Mouse (Mus musculus): ENCODE results near the gene Foxe1. TPM values are rescaled to one million over a fixed set of nuclear protein-coding genes. Genes with fewer than 3 reads are reported as not detected.
A peak's percentile ranks its signal among the peaks of the same experiment; 100 is the strongest.

The Foxe1 gene
- total RNA-seq (2017) = not detected in 3 replicates

DNA sequence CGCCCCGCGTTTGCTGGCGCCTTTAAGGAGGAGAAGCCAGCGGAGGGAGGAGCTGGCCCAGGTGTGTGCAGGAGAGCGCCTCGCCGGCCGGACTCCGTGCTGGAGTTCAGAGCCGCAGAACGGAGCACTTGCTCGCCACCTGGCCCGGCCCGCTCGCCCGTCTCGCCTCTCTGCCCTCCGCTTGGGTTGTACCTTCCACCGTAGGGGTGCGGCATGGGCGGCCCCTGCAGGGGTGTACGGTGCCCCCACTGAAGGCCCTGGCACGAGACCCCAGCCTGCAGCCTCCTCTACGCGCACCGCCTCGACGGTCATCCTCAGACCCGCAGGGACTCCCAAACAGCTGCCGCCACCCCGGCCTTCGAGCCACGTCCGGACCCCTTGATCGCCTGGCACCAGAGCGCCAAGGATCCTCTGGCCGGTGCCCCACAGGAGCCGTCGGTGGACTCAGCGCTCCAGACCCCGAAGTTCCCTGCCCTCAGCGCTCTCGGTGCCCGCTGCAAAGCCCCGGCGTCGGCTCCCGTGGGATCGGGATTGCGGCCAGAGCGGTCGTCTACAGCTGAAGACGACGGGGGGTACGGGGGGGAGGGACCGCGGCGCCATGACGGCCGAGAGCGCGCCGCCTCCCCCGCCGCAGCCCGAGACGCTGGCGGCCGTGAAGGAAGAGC is at the start of gene Foxe1:
TSS of gene Foxe1 (plus strand) at position 14 of the 665 bp plus-strand sequence.
- no peak for ATAC-seq (replicated peaks; ENCODE audit: insufficient number of reproducible peaks, low FRiP score, low TSS enrichment, poor library complexity, severe bottlenecking)

DNA sequence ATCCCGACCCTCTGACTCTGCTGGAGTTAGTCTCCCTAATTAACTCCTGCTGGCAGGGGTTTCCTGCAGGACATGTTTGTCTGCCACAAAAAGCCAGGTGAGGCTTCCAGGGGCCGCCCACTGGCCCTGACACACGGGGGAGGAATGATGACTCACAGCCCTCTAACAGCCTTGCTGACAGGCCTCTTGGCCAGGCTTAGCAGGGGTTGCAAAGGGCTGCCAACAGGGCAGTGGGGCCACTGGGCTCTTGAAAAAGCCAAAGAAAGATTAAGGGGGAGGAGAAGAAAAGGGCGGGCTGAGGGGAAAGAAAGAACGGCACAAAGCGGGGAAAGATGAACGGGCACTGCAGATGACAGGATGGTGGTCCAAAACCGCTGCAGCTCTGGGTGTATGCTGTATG is 39.3 kb upstream of the Foxe1 start:
- ATAC-seq (replicated peaks; ENCODE audit: insufficient number of reproducible peaks, low FRiP score, low TSS enrichment, poor library complexity, severe bottlenecking) = no peak

DNA sequence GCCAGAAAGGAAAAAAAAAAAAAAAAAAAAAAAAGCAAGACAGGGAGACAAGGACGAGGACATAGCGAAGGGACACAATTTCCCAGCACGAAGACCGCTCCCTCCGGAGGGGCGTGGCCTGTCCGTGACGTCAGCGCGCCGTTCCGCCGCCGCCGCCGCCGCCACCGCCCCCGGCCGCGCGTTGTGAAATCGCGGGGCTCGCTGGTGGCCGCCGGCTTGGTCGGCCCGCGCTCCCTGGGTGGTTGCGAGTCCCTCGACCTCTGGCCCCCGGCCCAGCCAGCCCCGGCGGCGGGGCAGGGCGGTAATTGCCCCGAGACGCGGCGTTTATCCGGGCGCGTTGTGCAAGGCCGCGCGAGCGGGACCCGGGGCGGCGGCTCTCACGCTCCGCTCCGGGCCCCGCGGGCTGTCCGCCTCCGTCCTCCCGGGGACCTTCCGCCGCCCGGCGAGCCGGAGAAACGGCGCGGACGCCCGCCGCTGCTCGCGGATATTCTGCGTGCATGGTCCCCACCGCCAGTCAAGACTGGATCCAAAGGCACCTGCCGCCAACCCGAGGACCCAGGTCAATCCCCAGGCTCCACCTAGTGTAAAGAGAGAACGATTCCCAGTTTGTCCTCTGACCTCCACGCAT is 38.5 kb upstream of the Foxe1 start:
- ATAC-seq (replicated peaks; ENCODE audit: insufficient number of reproducible peaks, low FRiP score, low TSS enrichment, poor library complexity, severe bottlenecking) = 0 out of 2 replicates have a peak, but pooled peaks have one; percentile 28

DNA sequence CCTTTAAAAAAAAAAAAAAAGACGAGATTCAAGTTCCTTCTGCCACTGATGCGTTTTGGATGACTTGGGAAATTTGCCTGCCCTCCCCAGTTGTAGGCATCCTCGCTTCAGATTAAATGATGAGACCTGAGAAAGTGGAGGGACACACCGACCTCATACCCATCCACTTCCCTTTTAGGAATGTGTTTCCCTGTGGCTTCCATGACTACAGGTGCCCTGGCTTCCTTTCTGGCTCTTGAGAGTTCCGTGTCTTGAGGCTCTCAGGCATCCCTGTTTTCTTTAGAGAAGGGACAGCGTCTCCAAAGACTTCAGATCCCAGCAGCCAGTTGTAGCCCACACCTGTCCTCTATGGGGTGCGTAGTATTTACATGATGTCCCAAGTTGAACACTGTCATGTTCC is 38.0 kb upstream of the Foxe1 start:
- ATAC-seq (replicated peaks; ENCODE audit: insufficient number of reproducible peaks, low FRiP score, low TSS enrichment, poor library complexity, severe bottlenecking) = no peak

DNA sequence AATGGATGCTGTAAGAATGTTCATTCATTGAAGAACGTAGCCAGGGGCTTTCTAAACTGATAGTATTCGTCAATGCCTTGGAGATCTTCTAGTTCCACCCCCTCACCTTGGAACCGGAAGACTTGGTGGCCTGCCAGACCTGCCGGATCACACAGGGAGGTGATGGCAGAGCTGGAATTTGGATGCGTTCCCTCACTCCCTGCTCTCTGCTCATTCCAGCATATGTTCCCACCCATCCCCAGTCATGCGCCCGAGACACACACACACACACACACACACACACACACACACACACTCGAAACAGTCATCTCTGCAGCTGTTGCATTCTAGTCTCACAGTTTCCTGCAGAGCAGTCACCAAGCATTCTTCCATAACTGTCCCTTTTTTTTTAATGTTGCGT is 36.1 kb upstream of the Foxe1 start:
- ATAC-seq (replicated peaks; ENCODE audit: insufficient number of reproducible peaks, low FRiP score, low TSS enrichment, poor library complexity, severe bottlenecking) = no peak

DNA sequence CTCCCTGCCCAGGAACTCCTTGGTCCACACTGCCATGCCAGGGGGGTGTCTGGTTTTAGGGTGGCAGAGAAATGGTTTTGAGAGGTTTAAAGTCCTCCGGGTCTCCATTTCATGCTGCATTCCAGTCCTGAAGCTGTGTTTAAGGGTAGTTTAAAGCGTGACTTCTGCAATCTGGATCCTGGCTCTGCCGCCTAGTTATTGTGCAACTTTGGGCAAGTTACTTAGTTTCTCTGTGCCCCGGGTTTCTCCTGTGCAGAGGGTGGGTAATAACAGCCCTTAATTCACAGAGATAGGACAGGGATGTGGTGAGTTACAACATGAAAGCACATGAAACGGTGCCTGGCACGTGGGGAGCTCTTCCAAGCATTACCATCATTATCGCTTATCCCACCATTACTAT is 35.5 kb upstream of the Foxe1 start:
- ATAC-seq (replicated peaks; ENCODE audit: insufficient number of reproducible peaks, low FRiP score, low TSS enrichment, poor library complexity, severe bottlenecking) = no peak

DNA sequence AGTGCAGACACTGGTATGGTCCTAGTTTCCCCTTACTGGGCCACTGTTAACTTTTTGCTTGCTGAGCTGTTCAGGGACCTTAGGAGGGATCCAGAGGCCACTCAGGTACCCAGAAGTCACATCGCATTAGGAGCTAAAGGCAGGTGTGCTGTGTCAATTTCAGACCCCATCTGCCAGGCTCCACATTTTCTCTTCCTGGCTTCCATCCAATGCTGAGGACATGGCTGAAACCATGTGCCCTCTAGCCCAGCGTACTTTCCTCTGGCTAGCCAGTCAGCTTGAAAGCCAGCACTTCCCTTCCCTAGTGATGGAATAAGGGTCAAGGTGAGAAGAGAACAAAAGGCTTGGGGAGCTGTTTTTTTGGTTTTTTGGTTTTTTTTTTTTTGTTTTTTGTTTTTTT is 31.8 kb upstream of the Foxe1 start:
- ATAC-seq (replicated peaks; ENCODE audit: insufficient number of reproducible peaks, low FRiP score, low TSS enrichment, poor library complexity, severe bottlenecking) = no peak

DNA sequence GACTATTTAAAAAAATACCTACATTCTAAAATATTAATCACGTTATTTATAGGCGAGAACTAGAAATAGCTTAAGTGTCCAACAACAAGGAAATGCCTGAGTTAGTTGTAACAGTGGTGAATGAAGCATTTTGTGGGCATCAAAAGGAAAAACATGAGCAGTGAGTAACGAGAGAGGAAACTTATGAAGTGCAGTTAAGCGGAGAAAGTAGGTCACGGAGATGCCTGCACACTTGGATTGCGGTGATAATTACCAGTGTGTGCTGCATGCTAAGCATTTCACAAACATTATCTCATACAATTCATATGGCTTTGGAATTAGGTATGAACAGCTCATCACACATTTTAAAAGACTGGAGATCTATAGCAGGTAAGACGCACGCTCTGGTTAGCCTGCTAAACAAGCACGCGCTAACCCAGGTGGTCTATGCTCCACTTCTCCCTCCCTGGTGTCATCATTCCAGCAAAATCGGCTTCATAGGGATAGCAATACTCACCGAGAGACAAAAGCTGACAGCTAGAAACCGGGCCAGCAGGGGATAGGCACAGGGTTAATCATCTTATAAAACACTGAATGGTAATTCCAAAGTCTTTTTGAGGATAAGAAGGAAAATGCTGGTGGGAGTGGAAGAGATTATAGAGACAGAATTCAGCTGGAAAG is 21.5 kb upstream of the Foxe1 start:
- no peak for ATAC-seq (replicated peaks; ENCODE audit: insufficient number of reproducible peaks, low FRiP score, low TSS enrichment, poor library complexity, severe bottlenecking)

DNA sequence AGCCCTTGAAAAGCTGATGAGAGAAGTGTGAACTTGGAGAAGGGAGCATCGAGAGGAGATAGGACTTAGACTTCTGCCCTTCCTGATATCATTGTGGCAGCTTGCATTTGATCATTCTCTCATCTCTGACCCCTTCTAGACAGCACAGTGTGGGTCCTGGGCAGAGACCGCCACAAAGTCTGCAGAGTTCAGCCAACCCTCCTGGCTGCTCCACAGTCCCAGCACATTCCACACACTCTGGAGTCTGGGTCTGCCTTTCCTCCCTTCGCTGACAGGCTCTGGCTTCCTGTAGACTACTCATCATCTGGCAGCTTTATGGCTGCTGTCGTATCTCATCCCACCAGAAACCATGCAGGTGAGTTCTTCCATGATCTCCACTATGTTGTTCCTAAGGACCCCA is 20.7 kb upstream of the Foxe1 start:
- ATAC-seq (replicated peaks; ENCODE audit: insufficient number of reproducible peaks, low FRiP score, low TSS enrichment, poor library complexity, severe bottlenecking) = no peak

DNA sequence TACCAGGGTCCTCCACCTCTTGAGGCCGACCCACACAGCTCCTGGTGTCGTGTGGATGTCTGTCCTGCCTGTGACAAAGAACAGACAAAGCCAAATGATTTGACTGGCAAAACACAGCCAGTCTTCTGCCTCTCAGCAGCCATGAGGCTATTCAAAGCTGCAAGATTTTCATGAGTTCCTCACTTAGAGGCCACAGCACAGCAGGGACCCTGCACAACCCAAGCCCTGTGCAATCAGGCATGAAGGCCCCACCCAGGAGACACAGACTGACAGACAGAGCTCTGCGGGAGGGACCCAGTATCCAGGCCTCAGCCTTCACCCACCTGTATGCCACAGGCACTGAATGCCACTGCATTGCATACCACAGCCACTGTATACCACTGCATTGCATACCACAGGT is 14.5 kb upstream of the Foxe1 start:
- ATAC-seq (replicated peaks; ENCODE audit: insufficient number of reproducible peaks, low FRiP score, low TSS enrichment, poor library complexity, severe bottlenecking) = no peak

DNA sequence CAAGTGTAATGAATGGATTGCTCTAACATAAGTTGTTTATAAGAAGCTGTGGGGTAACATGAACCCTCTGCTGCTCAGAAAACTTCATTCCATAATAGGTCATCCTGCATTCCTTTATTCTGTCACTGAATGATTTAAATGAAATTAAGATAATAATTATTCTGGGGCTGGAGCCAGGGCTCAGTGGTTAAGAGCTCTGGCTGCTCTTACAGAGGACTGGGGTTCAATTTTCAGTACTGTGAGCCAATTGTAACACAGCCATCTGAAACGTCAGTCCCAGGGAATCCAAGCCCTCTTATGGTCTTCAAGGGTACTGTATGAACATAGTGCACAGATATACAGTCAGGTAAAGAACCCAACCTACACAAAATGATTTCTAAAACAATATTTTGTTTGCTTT is 7.6 kb upstream of the Foxe1 start:
- ATAC-seq (replicated peaks; ENCODE audit: insufficient number of reproducible peaks, low FRiP score, low TSS enrichment, poor library complexity, severe bottlenecking) = no peak

DNA sequence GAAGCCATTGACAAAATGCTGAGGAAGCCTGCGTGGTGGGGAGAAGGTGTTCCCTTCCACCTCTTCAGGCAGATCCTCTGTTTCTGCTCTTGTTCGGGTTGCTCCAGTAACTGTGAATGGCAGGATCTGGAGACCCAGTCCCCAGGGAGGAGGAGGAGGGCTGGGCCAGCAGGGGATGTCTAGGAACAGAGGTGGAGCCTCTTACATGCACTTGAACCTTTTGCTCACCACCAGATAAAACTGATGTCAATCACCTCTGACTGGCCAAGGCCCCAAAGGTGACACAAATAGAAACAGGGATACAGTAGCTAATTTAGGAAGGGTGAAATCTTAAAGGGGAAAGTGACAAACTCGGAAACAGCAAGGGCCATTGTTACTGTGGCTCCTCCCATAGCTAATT is 5.4 kb upstream of the Foxe1 start:
- no peak for ATAC-seq (replicated peaks; ENCODE audit: insufficient number of reproducible peaks, low FRiP score, low TSS enrichment, poor library complexity, severe bottlenecking)

DNA sequence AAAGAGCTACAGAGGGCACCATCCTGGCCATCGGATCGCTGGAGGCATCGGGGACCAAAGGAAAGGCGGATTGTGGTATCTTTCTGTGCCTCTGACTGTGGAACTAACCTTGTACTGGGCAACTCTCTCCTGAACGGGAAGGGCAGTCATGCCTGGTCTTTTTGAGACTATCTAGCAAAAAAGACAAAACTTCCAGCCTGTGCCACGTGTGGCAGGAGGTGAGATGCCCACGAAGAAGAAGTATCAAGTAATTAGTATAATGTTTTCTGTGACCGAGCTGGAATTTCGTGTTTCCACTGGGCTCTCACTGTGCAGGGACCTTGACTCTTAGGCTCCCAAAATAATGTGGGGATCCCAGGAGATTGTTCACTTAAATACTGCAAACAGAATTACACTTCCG is 4.4 kb upstream of the Foxe1 start:
- no peak for ATAC-seq (replicated peaks; ENCODE audit: insufficient number of reproducible peaks, low FRiP score, low TSS enrichment, poor library complexity, severe bottlenecking)

DNA sequence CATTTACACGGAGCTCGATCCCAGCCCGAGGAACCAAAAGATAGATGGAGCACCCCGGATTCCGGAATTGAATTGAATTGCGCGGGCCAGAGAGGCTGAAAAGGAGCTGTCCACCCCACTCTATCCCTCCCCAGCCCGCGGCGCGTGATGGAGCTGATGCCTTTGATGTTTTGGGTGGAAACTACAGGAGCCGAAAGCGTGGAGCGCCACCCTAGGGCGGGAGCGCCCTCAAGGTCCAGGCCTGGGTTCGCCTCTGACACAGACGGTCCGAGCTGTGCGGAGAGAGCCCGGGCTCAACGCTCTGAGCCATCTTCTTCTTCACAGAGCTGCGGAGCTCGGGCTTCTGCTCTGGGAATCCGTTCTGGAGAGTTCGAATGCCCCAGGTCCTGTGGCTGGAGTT is 3.8 kb upstream of the Foxe1 start:
- ATAC-seq (replicated peaks; ENCODE audit: insufficient number of reproducible peaks, low FRiP score, low TSS enrichment, poor library complexity, severe bottlenecking) = no peak

DNA sequence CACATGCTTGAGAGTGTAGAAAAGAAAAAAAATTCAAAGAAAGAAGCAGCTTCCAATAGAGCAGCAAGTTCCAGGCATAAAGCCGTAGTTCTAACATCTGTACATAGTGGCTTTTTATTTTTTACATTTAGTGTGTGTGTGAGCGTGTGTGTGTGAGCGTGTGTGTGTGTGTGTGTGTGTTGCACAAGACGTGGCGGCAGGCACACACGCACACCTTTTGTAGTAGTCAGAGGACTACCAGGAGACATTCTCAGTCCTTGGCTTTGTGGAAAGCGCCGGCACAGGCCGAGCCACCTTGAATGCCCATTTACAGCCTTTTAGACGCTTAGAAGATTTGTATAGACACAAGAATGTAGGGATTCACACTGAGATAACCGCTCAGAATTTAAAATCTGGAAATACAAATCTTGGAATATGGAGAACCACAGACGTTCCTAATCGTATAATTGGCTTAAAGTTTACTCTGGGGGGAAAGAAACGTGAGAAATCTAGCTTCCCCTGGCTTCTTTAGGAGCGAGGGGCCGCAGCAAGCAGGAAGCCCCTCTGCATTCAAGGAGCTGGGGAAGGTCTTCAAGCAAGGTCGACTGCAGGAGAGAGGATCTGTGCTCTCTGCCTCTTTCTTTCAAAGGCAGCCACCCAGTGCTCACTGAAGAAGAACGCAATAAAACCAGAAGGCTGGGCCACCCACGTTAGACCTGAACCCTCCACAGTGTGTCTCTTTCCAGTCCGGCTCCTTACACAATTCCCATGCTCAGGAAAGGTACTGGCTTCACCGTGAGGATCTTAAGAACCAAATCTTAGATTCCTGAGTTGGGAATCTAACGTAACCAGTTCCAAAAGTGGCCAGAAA is 1.4 kb upstream of the Foxe1 start:
- ATAC-seq (replicated peaks; ENCODE audit: insufficient number of reproducible peaks, low FRiP score, low TSS enrichment, poor library complexity, severe bottlenecking) = no peak

DNA sequence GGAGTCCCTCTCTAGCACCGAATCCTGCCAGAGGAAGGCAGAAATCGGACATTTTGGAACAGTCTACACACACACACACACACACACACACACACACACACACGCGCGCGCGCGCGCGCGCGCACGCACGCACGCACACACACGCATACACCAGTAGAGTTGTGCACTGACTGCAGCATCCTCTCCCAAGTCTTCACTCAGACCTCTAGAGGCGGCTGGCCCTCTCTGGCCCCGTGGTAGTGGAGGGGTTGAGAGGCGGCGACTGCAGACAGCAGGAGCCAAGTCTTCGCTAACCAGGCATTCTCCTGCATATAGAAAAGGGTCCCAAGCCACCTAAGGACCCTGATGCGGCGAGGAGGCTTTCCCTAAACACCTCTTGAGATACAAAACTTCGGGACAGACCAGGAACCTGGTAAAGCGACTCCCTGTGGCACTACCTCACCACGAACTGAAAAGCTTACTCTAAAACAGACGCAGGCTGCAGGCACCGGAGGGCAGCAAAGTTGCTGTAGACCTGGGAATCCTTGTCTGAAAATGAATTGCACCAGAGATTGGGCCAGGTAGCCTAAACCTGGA is 610 bp upstream of the Foxe1 start:
- ATAC-seq (replicated peaks; ENCODE audit: insufficient number of reproducible peaks, low FRiP score, low TSS enrichment, poor library complexity, severe bottlenecking) = no peak

DNA sequence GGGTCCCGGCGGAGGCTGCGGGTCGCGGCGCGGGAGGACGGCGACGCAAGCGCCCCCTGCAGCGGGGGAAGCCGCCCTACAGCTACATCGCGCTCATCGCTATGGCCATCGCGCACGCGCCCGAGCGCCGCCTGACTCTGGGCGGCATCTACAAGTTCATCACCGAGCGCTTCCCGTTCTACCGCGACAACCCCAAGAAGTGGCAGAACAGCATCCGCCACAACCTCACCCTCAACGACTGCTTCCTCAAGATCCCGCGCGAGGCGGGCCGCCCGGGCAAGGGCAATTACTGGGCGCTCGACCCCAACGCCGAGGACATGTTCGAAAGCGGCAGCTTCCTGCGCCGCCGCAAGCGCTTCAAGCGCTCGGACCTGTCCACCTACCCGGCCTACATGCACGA is 879 bp downstream of the Foxe1 start:
- 0 out of 2 replicates have a peak, but pooled peaks have one; percentile 9 for ATAC-seq (replicated peaks; ENCODE audit: insufficient number of reproducible peaks, low FRiP score, low TSS enrichment, poor library complexity, severe bottlenecking)

DNA sequence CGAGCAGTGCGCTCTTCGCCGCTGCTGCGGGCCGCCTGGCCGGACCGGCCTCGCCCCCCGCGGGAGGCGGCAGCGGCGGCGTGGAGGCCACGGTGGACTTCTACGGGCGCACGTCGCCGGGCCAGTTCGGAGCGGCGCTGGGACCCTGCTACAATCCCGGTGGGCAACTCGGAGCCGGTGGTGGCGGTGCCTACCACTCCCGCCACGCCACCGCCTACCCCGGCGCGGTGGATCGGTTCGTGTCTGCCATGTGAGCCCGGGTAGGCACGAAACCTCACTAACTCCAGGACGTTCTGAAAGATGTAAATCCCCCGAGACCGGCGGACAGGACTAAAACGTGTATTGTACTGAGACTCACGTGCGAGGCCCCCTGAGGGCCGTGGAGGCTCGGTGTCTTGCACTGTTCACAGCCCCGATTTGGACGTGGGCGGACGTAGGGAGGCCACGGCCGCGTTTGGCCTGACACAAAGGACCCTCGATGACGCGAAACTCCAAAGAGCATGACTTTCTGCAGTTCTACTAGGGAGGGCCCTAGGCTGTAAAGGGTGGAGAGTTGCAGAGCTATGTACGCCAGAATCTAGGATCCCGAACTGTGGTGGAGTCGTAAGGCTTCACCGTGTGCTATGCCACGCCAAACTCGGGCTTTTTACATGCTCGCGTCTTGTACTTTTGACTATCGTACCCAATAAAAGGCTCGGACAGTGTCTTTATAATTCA is 1.8 kb downstream of the Foxe1 start:
- no peak for ATAC-seq (replicated peaks; ENCODE audit: insufficient number of reproducible peaks, low FRiP score, low TSS enrichment, poor library complexity, severe bottlenecking)

DNA sequence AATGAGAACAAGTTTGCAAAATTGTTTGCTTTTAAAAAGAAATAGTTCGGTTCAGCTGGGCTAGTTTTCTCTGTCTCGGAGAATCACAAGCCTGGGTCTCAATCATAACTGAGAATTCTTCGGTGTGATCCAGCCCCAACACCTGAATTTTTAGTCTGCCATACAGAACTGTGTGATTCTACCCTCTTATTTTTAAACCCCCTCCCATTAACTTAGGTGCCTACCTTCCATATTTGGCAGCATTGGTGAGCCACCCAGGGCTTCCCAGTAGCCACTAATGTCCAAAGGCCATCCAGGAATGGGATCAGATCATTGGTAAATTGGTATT is 2.3 kb downstream of the Foxe1 start:
- ATAC-seq (replicated peaks; ENCODE audit: insufficient number of reproducible peaks, low FRiP score, low TSS enrichment, poor library complexity, severe bottlenecking) = no peak

Measured in monocyte, adult 5-6 weeks (primary cell).